Mouse (Mus musculus) liver, postnatal 0 days (tissue): ENCODE results near the gene Pym1.

ENCODE experiments used
- CTCF ChIP-seq: sonication (generic); IDR thresholded peaks from 2 replicates; pipeline ENCODE4 v1.5.1; 2016; ENCODE audit warnings: antibody characterized with exemption, low read depth
- EP300 ChIP-seq: IDR thresholded peaks from 2 replicates; pipeline ENCODE4 v1.6.1; 2016; ENCODE audit warnings: antibody characterized with exemption, low read depth, mild to moderate bottlenecking

GRCm38 (mm10) chr10:128807018-128807417, 59.3 kb downstream of the Pym1 start:
- TF ChIP-seq EP300 = no peak
- no peak for TF ChIP-seq CTCF
